Mouse (Mus musculus): Measurements from ENCODE around the gene Pth2r. TPM values are rescaled to one million over a fixed set of nuclear protein-coding genes. Genes with fewer than 3 reads are reported as not detected.

The Pth2r gene
- 0.66 and 0.90 TPM in 2 replicates for polyA plus RNA-seq (2012; rRNA removed)

DNA sequence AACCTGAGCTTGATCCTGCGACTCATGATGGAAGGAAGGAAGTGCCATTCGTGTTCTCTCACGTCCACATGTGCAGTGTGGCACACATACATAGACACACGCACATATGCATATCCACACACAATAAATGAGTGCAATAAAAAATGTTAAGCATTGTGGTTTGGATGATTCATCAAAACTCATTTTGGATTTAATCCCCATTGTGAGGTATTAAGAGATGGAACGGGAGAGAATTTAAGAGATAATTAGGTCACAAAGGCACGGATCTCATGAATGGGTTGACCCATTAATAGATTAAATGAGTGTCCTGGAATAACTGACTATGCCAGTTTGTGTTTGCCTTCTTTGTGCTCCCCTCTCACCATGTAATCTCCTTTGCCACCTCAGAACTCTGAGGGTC is at the start of gene Pth2r:
TSS of gene Pth2r (plus strand) at position 301 of the 400 bp plus-strand sequence.
- no peak for TF ChIP-seq POLR2A (IDR thresholded peaks at IDR 0.05; ENCODE audit: borderline replicate concordance, extremely low read depth, insufficient read depth, insufficient read length, poor library complexity, severe bottlenecking)
- DNase-seq (ENCODE audit: low read depth): no peak

DNA sequence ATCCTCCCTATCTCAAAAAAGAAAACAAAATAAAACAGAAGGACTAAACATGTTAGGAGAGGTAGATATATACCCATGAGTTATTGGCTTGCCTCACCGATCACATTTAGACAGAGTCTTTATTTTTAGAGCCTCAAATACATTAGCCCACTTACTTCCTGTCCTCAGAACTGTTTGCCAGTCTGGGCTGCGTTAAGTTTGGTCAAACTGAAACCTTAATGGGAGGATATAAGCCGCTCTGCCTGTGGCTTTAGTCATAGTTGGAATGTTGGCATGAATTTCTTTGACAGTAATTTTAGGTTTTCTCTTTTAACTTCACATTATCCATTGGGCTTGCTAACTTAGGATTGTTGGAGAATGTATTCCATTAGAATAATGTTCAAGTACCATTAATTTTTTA is 44.1 kb upstream of the Pth2r start:
- no peak for DNase-seq (ENCODE audit: low read depth)
- TF ChIP-seq POLR2A (IDR thresholded peaks at IDR 0.05; ENCODE audit: borderline replicate concordance, extremely low read depth, insufficient read depth, insufficient read length, poor library complexity, severe bottlenecking) (no peak), CTCF (IDR thresholded peaks at IDR 0.05; ENCODE audit: borderline replicate concordance, extremely low read depth, insufficient read depth, insufficient read length) (no peak)

DNA sequence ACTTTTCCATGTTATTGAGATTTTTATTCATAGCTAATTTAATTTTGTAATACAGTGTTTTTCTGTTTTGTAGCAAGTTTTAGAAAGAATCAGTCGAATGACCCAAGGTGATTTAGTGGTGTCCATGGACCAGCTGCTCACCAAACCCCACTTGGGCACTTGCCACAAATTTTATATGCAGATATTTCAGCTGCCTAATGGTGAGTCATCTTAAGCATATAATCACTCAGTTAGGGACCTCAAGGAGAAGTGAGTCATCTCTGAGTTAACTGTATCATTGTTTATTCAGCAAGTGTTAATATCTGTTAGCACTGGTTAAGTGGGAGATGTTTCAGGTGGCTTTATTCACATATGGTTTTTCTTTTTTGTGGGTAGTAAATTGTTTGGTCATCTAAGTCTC is 36.2 kb upstream of the Pth2r start:
- no peak for DNase-seq (ENCODE audit: low read depth)
- TF ChIP-seq POLR2A (IDR thresholded peaks at IDR 0.05; ENCODE audit: borderline replicate concordance, extremely low read depth, insufficient read depth, insufficient read length, poor library complexity, severe bottlenecking) (no peak), CTCF (IDR thresholded peaks at IDR 0.05; ENCODE audit: borderline replicate concordance, extremely low read depth, insufficient read depth, insufficient read length) (no peak)

- DNase-seq (ENCODE audit: low read depth): no peak
- TF ChIP-seq POLR2A (IDR thresholded peaks at IDR 0.05; ENCODE audit: borderline replicate concordance, extremely low read depth, insufficient read depth, insufficient read length, poor library complexity, severe bottlenecking): no peak
- TF ChIP-seq CTCF (IDR thresholded peaks at IDR 0.05; ENCODE audit: borderline replicate concordance, extremely low read depth, insufficient read depth, insufficient read length): no peak
These were observed 1.4 kb upstream of the Pth2r start for GRCm38 (mm10) chr1:65280461-65280860.

GRCm38 (mm10) chr1:65282766-65283165 is 910 bp downstream of the Pth2r start:
- DNase-seq (ENCODE audit: low read depth): peak; percentile 78
- peak; percentile 73 for TF ChIP-seq CTCF (IDR thresholded peaks at IDR 0.05; ENCODE audit: borderline replicate concordance, extremely low read depth, insufficient read depth, insufficient read length)
- no peak for TF ChIP-seq POLR2A (IDR thresholded peaks at IDR 0.05; ENCODE audit: borderline replicate concordance, extremely low read depth, insufficient read depth, insufficient read length, poor library complexity, severe bottlenecking)

DNA sequence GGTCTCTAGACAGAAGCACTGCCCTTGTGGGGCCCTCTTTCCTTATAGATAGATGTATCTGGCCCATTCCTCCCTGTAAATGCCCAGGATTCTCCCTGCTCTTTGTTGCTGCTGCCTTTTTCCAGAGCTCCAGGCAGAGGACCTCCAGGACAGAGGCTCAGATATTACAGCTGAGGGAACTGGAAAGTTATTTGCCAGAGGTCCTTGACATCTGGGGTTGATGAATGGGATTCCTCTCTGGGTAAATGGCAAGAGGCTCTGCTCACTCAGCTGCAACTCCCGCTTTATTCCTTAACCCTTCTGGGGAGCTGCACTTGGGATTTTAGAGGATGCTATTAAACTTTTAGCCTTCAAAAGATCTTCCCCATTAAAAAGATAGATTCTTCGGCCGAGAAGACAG is 26.6 kb downstream of the Pth2r start:
- TF ChIP-seq POLR2A (IDR thresholded peaks at IDR 0.05; ENCODE audit: borderline replicate concordance, extremely low read depth, insufficient read depth, insufficient read length, poor library complexity, severe bottlenecking) (no peak), CTCF (IDR thresholded peaks at IDR 0.05; ENCODE audit: borderline replicate concordance, extremely low read depth, insufficient read depth, insufficient read length) (no peak)

DNA sequence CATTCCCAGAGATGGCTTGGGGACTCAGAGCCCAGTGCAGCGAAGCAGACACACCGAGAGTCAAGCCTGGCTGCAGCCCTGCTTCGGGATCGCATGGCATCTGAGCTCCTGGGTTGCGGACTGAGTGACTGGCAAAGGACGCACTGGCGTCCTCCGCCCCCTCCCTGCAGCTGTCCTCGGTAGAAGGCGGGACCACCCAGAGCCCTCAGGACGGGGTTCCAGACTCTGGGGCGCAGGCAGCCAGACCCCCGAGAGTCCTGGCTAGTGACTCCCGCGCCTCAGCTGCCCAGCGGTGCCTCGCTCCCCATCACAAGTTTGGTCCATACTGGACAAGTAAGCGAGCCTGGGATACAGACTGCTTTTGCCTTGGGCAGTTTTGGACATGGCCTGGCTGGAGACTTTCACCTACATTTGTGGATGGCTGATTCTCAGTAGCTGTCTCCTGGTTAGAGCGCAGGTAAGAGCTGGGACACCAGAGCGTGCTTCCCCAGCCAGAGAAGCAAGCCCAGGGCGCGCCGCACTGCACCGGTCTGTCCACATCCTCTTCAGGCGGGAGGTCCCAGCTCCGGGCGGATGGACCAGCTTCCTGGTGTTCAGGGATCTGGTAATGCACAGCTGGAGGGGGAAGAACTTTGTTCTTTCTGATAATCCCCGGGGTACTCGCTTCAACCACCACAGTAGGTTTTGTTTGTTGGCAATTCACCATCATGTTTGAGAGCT is 29.5 kb downstream of the Pth2r start:
- peak; percentile 34 for DNase-seq (ENCODE audit: low read depth)
- TF ChIP-seq POLR2A (IDR thresholded peaks at IDR 0.05; ENCODE audit: borderline replicate concordance, extremely low read depth, insufficient read depth, insufficient read length, poor library complexity, severe bottlenecking): no peak
- no peak for TF ChIP-seq CTCF (IDR thresholded peaks at IDR 0.05; ENCODE audit: borderline replicate concordance, extremely low read depth, insufficient read depth, insufficient read length)

More for the DNA sequence above, 26.6 kb downstream of the Pth2r start:
- no peak for DNase-seq (ENCODE audit: low read depth)

GRCm38 (mm10) chr1:65312118-65312517 is 30.3 kb downstream of the Pth2r start:
- no peak for TF ChIP-seq POLR2A (IDR thresholded peaks at IDR 0.05; ENCODE audit: borderline replicate concordance, extremely low read depth, insufficient read depth, insufficient read length, poor library complexity, severe bottlenecking)
- 0 out of 2 replicates have a peak, but pooled peaks have one; percentile 14 for TF ChIP-seq CTCF (IDR thresholded peaks at IDR 0.05; ENCODE audit: borderline replicate concordance, extremely low read depth, insufficient read depth, insufficient read length)
- DNase-seq (ENCODE audit: low read depth): peak; percentile 90

DNA sequence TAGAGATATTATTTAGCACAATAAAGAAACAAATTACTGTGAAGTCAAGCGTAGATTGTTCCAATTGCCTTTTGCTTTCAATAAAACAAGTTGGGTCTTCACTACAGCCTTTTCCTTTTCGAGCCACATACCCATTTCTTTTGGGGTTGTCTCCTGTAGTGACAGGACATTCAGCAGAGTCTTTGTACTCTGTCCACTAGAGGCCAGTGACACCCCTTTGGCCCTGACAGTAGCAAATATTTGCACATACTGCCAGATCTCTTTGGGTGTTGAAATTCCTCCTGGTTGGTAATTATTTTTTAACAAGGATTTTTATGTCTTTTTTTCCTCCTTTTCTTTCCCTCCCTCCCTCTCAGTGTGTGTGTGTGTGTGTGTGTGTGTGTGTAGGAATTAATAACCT is 31.0 kb downstream of the Pth2r start:
- no peak for DNase-seq (ENCODE audit: low read depth)
- peak; percentile 22; the same call in 1 of the 2 replicates for TF ChIP-seq CTCF (IDR thresholded peaks at IDR 0.05; ENCODE audit: borderline replicate concordance, extremely low read depth, insufficient read depth, insufficient read length)
- TF ChIP-seq POLR2A (IDR thresholded peaks at IDR 0.05; ENCODE audit: borderline replicate concordance, extremely low read depth, insufficient read depth, insufficient read length, poor library complexity, severe bottlenecking): no peak

GRCm38 (mm10) chr1:65314054-65315021 is 32.5 kb downstream of the Pth2r start:
- DNase-seq (ENCODE audit: low read depth): no peak
- TF ChIP-seq CTCF (IDR thresholded peaks at IDR 0.05; ENCODE audit: borderline replicate concordance, extremely low read depth, insufficient read depth, insufficient read length) (no peak), POLR2A (IDR thresholded peaks at IDR 0.05; ENCODE audit: borderline replicate concordance, extremely low read depth, insufficient read depth, insufficient read length, poor library complexity, severe bottlenecking) (no peak)

DNA sequence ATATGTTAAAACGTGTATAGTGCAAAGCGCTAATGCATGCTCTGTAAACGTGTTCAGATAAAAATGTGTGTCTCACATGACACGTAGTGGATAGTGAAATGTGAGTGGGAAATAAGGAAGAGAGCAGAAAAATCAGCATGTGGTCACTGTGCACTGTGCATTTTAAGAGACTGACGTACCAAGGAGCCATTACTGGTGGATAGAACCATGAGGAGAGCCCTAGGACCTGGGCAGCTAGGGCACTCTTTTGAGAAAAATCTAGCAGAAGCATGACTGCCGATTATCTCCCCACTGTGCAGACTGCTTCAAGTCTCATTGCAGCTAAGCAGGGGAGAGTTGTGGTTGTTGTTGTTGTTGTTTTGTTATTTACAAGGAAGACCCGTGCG is 33.2 kb downstream of the Pth2r start:
- TF ChIP-seq POLR2A (IDR thresholded peaks at IDR 0.05; ENCODE audit: borderline replicate concordance, extremely low read depth, insufficient read depth, insufficient read length, poor library complexity, severe bottlenecking) (no peak), CTCF (IDR thresholded peaks at IDR 0.05; ENCODE audit: borderline replicate concordance, extremely low read depth, insufficient read depth, insufficient read length) (no peak)
- no peak for DNase-seq (ENCODE audit: low read depth)

All from brain, embryonic 14.5 days (tissue).